Mouse (Mus musculus) kidney, adult 2 months (tissue): ENCODE measurements around the gene Slc6a1.

Source experiments
- CTCF ChIP-seq: fragments of 200-500 bp; conservative IDR thresholded peaks from 2 replicates; pipeline ENCODE4 v1.5.1; 2011; ENCODE audit warnings: low read depth, mild to moderate bottlenecking, control low read depth, low read length, moderate library complexity, mixed read lengths; ENCODE audit not compliant: insufficient read depth, insufficient read length
- POLR2A ChIP-seq: fragments of 200-500 bp; IDR thresholded peaks from one replicate; pipeline ENCODE4 v1.6.1; 2011; ENCODE audit warnings: low read depth, low read length, control low read depth

GRCm38 (mm10) chr6:114285424-114285823, 3.0 kb downstream of the Slc6a1 start:
- TF ChIP-seq CTCF (no peak), POLR2A (no peak)
